Mouse (Mus musculus) adrenal gland, postnatal 10 days (tissue): ENCODE results near the gene Slc31a1. TPM values are rescaled to one million over a fixed set of nuclear protein-coding genes. Genes with fewer than 3 reads are reported as not detected.

Source experiments
- DNase-seq: peaks from one replicate; pipeline ENCODE4 v3.0.0; 2021; ENCODE audit warnings: mixed read lengths
- total RNA-seq, 2 experiments: library from RNA; stranded (reverse); gene quantifications; 2 replicates each; pipeline ENCODE4 v1.2.3; 2021

The Slc31a1 gene
- total RNA-seq, 2 experiments from 2014 or later = 59.3 to 59.5 TPM

DNA sequence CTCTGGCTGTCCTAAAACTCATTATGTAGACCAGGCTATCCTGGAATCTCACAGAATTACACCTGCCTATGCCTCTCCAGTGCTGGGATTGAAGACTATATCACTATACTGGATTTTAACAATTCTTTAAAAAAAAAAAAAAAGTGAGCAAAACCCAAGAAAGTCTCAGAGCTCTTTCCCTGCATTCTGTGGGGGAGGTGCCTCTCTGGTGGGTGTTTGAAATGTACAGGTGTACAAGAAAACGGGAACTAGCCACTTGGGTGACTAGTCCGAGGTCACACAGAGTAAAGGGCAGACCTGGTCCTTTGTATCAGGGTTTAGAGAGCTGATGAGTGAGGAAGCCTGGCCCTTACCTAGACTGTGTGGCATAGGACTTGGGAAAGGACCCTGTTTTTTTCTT, 1.9 kb downstream of the Slc31a1 start:
- no peak for DNase-seq

DNA sequence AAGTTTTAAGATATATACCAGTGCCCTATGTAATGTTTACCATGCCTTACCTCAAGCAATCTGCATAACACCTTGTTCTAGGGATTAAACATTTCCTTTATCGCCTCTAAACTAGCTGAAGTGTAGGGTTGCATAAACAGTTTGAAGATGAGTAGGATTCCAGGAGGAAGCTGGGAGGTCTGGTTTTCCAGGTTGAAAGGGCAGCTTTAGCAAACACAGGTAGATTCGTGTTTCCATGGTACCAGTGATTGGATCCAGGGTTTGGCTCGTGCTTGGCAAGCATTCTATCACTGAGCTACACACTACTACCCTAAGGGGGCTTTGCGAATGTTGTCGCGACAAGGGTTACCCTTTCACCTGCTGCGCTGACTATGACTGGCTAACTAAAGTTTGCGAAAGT, 3.8 kb downstream of the Slc31a1 start:
- DNase-seq = no peak

DNA sequence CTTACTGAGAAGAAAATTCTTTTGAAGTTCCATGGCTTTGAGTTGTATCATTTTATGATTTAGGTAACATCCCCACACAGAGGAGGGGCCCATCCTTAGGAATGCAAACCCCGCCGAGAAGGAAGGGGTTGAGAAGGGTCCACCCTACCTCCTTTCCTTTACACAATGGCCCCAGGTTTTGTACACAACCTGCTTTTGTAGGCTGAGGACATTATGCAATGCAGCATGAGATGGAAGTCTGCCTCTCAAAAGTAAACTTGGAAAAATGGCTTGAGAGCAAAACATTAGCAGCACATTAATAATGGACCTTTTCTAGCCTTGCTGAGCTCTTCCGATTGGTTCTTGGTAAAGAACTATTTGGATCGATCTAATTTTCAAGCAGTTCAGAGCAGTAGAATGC, 5.8 kb downstream of the Slc31a1 start:
- no peak for DNase-seq

DNA sequence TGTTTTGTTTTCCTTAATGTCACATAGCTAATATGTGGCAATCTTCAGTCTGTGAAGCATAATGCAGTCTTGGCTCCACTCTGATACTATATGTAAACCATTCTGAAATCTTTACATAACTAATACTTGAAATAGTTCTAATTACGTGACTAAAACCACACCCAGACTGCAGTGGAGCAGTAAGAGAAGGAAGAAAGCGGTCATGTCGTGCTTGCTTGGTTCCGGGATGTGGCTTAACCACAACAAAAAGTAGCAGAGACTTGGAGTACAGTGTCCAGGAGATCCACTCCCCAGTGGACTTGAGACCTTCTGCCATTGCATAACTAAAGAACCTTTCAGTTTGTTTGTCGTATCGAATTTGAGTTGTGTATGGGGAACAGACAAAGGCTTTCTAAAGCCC, 7.1 kb downstream of the Slc31a1 start:
- DNase-seq = no peak

DNA sequence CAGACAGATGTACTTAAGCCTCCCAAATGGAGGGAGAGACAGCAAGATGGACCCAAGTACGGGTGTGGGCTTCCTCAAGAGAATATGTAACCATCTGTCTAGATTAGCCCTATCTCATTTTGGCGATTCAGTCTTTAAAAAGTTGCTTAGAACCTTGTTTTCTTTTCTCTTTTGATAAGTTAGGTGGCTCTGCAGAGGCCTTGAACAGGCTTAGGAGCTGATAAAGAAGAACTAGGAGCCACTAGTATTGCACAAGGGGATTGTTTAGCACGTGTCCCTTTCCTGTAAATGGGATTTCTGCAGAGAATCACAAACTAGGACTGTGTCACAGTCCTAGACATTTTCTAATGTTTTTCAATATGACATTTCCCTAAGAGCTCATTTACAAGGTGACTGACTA, 8.6 kb downstream of the Slc31a1 start:
- no peak for DNase-seq

DNA sequence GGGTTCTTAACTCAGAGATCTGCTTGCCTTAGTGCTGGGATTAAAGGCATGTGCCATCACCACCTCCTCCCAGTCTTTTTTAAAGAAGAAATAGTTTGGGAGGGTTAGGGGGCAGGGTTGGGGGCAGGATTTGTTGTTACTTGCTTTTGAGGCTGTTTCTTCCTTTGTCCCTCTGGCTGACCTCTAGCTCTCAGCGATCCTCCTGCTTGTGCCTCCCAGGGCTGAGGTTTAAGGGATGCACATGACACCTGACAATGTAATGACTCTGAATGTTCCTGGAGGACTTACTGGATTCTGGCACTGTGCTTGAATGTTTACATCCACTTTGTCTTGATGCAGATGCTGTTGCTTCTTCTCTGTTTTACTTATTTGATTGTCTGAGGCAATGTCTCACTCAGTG, 11.9 kb downstream of the Slc31a1 start:
- no peak for DNase-seq

DNA sequence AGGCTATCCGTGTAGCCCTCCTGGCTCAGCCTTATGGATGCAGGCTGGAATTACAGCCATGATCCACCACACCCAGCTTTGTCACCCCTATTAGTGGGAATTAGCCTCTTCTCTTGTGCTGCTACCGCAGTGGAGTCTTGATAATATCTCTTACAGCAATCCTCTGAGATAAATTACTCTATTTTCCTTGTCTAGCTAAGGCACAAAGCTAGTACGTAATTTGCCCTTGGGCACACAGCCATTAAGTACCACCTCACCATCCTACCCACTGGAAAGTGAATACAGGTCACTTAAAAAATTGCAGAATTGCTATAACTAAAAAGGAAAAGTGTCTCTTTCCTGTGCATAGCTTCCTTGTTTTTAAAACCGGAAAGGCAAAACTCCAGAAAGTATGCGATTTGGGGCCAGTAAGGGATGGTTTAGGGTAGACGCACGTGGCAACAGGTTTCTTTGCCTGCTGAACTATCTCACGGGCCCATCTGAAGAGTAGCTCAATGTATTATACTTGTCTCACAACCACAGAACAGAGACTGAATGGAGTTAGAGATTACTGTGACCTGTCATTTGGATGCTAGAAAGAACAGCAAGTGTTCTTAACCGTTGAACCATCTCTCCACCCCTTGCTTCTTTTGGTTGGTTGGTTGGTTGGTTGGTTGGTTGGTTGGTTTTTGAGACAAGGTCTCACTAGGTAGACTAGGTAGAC, 12.4 kb downstream of the Slc31a1 start:
- DNase-seq = peak; percentile 28

DNA sequence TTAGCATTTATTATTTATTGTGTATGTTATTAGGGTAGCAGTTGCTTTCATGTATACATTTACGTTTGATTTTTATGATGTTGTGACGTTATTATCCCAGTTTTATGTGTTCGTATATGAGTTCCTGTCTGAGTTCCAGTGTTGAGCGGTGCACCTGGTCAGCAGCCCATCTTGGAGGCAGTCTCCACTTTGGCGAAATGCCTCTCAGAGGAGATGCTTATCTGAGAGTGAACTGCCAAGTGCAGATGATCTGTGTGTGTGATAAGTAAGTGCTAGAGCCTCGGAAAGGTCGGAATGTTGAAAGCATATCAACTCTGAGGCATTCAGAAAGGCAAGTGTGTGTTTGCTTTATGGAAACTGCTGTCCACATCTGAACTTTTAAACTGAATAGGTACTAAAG, 13.1 kb downstream of the Slc31a1 start:
- no peak for DNase-seq

DNA sequence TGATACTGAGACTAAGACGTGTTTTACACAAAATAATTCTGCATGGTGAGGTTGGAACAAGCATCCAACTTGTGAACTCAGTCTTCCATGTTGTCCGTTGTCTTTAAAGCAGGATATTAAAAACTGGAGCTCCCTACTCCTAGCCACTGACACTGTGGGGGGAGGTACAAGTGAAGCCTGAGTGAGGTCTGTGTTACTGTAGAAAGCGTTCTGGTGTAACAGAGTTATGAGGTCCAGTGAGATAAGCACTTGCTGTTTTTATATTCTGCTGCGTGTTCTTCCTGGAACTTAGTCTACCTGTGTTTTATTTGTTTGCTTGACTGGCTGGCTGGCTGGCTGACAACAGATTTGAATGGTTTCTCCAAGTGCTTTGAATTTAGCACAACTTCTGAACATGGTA, 13.8 kb downstream of the Slc31a1 start:
- no peak for DNase-seq

DNA sequence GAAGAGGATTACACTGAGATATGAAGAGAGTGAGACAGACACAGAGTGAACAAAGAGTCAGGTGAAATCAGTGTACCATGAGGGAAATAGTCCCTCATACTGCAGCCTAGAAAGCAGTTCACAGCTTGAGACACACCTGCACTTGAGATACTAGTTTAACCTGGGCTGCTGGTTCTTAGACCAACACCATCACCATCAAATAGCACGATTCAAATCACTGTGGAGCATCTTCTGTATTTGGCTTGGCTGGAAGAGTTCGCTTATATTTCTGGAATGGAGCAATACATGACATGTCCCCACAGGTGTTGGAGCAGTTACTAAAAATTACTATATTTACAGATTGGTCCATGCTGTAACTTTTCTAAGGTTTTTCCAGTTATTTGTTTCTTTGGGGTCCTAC, 15.6 kb downstream of the Slc31a1 start:
- no peak for DNase-seq

DNA sequence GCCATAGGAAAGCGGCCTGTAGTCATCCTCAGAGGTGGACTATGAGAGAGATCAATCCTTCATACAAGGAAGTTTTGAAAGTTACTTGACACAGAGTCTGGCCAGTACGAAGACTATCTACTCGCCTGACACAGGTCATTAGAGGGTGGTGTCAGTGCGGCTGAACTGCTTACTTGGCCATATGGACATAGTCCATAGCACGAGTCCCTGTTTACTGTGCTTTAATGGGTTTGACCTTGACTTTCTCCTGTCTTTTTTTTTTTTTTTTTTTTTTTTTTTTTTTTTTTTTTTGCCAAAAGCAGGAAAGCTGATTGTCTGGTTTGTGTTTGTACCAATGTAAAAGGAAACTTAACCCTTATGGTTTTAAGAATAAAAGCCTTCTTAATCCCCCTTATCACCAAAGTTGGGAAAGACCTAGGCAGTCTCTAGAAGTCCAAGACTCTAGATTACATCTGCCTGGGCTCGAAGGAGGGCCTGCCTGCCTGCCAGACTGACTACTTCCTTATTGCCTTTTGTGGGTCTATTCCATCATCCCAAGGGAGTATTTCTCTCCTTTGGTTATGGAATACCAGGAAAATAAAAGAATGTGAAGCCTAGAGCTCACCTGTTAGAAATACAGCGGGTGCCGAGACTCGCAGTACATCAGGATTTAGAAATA, 19.3 kb downstream of the Slc31a1 start:
- no peak for DNase-seq

DNA sequence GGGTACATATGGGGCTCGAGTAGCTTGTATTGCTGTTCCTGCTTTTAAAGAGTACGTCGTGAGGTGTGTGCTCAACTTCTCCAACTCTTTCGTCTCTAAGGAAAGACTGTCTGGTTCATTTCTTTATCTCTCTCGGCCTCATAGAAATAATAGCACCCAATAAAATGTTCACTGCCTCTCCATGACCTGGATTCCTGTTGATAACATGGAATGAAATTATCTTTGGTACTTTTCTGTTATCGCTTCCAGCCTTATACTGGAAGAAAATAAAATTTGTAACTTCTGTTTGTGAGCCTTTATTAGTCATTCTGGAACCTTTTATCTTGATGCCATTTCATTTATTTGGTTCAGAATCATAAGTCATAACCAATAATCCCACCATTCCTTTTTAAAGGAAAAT, 22.7 kb downstream of the Slc31a1 start:
- no peak for DNase-seq

DNA sequence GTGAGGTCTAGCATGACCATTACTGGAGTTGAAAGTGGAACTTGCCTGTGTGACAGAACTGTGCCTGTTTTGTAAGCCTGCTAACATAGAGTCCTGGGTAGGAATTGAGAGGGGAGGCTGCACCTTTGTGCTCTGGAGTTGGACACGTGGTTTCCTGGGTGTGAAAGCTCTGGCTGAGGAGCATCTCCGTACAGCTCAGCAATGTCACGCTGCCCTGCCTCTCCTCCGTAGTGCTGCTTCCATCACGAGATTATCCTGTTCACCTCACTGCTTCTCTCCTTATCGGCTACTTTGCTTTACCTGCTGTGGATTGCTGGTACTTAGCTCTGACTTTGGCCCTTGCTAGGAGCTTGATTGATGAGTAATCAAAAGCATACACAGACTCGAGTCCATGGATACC, 23.2 kb downstream of the Slc31a1 start:
- no peak for DNase-seq

DNA sequence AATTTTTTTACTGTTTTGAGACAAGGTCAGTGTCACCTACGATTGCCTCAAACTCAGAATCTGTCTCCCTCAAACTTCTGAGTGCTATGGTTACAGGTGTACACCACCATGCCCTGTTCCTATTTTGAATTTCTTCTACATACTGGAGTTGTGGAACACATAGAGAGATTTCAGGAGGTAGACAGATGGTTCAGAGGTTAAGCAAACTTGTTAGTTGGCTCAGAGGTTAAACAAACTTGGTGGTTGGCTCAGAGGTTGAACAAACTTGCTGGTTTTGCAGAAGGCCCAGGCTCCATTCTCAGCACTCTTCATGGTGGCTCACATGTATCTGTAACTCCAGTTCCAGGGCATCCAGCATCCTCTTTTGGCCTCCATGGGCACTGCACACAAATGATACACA, 23.6 kb downstream of the Slc31a1 start:
- no peak for DNase-seq

DNA sequence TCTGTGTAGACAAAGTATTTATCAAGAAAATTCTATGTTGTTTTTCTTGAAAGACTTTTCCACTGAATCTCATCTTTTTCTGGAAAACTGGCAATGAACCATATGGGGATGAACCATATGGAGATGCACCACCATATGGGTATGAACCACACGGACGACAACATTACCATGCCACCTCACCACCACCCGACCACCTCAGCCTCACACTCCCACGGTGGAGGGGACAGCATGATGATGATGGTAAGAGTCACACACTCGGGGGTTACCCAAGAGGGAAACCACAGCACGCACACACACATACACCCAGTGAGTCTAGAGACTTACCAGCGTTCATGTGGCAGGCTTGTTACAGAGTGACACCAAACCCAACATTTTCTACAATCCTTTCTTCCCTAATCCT, 24.9 kb downstream of the Slc31a1 start:
- DNase-seq = no peak

DNA sequence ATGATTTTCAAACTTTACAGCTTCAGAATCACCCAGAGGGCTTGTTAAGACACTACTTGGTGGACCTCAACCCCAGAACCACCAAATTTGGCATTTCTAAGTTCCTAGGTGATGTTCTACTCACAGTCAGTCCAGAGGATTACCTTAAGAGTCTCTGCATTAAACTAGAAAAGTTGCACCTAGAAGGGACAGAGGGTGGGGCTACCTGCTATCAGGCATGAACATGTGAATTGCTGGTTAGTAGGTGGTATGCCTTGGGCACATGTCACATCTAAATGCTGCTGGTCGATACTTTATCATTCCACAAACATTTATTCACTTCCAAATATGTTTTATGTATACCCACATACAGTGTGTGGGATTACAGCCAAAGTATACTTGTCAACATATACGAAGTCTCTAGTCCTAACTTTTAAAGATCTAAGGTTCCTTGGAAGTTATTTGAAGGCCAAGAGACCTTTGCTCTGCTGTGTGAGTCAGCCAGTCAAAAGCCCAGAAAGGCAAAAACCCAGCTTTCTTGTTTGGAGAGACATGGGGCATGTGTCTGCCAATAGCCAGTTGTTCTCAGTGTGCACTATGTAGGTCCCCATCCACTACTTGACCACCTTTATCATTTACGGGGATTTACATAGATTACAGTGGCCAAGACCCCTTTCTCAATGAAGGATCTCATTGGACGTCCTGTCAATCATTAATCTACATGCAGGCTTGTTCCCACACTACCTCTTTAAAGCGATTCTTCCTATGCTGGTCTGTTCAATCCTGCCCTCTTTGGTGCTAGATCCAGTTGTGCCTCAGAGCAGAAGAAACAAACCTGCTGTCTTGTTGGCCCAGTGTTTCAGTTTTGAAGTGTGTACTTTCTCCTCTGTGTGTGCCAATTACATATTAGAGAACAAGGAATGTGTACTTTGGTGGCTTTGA, 29.3 kb downstream of the Slc31a1 start:
- DNase-seq = no peak

DNA sequence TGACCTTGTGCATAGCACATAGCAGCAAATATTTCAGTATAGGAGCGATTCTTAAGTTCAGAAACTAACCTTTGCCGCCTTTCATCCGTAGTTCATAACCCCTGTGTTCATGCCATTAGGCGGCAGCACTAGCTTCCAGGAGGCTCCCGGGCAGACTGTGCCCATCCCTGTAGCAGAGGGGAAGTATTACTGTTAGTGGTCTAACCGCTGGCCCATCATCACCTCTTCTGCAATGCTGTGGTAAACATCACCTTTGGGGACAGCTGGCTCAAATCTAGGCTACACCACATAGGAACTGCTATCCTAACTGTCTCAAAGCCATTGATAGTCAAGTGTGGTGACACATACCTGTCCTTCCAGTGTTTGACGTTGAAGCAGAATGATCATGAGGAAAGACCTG, 31.4 kb downstream of the Slc31a1 start:
- no peak for DNase-seq

DNA sequence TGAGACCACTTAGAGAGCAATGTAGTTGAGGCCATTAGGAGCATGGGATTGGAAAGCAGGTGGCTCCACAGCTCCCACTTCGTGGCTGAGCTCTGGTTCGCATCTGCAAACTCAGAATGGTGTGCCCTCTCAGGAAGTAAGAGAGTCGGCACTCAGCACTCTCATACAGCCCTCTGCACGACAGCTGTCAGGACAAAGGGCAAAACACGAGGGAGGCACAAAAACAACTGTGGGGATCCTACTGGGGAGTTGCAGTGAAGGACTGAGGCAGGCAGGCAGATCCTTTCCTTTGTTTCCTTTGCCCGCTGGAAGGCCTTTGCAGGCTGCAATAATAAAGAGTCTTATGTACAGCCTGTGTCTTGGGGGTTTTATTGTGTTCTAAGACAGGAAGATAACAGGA, 32.9 kb downstream of the Slc31a1 start:
- no peak for DNase-seq

DNA sequence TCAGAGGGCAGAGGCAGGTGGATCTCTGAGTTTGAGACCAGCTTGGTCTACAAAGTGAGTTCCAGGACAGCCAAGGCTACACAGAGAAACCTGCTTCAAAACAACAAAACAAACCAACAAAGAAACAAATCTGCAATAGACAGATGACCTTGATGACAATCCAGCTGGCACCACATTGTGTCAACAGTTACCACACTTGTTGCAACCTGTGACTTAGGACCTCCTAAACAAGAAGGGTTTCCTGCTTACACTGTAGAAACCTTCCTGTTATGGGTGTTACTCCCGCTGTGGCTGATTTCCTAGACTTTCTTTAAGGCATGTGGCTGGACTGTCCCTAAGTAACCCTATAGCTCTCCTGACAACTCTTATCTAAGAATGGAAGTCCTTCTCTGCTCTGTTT, 35.3 kb downstream of the Slc31a1 start:
- peak; percentile 43 for DNase-seq

DNA sequence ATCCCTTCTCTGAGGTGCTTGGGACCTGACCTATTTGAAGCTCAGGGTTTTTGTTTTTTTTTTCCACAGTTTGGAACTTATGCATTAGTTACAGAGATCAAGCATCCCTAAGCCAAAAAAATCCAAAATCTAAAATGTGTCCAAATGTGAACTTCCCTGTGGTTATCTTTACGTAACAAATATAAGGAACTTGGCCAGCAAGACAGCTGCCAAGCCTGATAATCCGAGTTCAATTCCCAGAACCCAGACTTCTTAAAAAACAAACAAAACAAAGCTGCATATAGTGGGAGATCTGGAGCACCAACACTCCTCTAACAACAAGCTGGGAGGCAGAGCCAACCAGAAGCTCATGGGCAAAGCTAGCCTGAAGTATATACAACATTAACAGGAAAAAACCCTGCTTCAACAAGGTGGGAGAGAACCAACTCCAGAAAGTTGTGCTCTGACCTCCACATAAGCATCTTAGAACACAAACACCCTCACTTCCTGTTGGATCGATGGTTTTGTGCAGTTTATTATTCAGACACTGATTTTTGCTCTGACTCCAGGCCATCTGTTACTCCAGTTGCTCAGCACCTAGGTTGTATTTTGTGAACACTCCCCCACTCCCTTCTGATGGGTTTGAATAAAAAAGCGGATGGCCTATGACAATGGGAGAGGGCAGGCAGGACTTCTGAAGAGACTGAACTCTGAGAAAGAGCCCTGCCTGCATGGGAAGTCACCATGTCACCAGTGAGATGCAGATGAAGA, 37.3 kb downstream of the Slc31a1 start:
- DNase-seq = no peak

DNA sequence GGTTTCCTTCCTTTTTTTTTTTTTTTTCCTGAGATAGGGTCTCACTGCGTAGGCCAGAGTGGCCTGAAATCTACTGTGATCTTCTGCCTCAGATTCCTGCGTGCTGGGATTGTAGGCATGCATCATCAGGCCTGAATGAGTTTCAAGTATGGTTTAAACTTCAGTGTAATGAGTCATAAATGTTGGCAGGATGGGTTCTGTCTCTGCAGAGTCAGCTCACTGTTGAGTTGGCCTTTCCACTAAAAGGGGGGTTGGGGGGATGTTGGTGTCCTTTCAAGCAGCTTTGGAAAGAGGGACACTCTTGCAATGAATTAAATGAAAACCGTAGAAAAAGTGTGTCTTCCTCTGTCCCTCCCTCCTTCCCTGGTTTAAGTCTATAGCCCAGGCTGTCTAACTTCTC, 38.4 kb downstream of the Slc31a1 start:
- peak; percentile 46 for DNase-seq

DNA sequence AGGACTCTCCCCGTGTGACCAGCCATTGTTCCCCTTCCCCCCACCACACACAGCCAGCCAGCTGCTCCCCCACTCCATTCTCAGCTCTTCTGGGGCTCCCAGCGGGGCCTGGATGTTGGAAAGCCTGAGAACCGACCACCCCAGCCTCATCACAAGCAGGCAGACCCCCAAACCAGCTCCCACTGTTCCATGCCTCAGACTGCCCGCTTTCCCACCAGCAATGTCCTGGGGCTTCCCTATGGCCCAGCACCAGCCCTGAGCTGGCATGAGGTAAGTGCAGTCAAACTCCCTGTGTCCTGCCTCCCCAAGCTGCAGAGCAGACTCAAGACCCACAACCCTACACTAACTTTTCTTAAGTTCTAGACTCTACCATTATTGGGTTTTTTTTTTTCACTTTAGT, 45.6 kb downstream of the Slc31a1 start:
- no peak for DNase-seq
